Mouse (Mus musculus) activated CD4-positive, CD25-positive, alpha-beta regulatory T cell, adult 4 months (primary cell): ENCODE data around the gene Fbxl12. TPM values are rescaled to one million over a fixed set of nuclear protein-coding genes. Genes with fewer than 3 reads are reported as not detected.
"Not testable (repeated sequence)": the region's sequence is repeated elsewhere in the genome, so short reads cannot be mapped to it uniquely, and the experiment has no call there.

ENCODE experiments used
- ATAC-seq: one replicate; pipeline ENCODE4 v1.8.0; 2017
- polyA plus RNA-seq, 2 experiments: library from polyadenylated mRNA; unstranded; fragments of 100-300 nt; shearing (Covaris generic); gene quantifications; one replicate each; pipeline ENCODE4 v1.2.1; 2017

The Fbxl12 gene
- 10 to 100 TPM; 26.1 to 30.9 TPM for polyA plus RNA-seq

GRCm38 (mm10) chr9:20644360-20645081 lies at the start of gene Fbxl12:
Fbxl12 (minus strand) TSS chr9:20644767.
- ATAC-seq = peak; percentile 62

DNA sequence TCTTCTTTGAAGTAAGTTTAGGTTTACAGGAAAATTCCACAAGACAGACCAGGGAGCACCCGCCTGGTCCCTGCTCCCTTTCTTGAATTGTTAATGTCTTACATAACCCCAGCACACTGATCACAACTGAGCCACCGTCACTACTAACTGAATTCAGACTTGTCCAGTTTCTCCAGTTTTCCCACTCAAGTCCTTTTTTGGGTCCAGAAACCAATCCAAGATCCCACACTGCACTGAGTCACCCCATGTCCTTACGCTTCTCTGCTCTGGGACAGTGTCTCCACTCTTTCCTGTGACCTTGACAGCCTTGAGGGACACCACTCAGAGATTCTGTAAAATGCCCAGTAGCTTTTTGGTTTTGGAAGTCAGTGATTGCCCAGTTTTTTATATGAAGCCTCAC lies 48.3 kb upstream of the Fbxl12 start:
- ATAC-seq = no peak

DNA sequence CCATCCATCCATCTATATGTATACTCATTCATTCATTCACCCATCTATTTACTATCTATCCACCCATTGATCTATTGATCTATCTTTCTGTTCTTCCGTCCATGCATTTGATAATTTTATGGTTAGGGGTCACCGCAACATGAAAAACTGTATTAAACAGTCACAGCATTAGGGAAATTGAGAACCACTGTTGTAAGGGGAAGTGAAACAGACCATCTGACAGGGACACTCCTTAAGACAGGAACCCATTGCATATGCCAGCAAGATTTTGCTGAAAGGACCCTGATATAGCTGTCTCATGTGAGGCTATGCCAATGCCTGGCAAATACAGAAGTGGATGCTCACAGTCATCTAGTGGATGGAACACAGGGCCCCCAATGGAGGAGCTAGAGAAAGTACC lies 45.9 kb upstream of the Fbxl12 start:
- not testable (repeated sequence) for ATAC-seq

- no peak for ATAC-seq
Measured at GRCm38 (mm10) chr9:20689913-20690312, 45.3 kb upstream of the Fbxl12 start.

DNA sequence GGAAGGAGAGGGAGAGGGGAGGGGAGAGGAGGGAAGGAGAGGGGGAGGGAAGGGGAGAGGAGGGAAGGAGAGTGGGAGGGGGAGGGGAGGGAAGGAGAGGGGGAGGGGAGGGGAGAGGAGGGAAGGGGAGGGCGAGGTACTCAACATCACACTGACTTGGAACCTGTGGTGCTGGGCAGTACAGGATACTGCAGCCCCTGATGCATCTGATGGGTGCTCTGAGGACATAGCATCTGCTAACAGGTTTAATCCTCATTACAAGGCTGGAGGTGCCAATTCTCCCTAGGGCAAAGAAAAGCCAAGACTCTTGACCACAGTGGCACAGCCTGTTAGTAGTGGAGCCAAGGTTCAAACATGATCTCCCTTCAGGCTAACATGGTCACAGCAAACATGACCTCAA lies 44.8 kb upstream of the Fbxl12 start:
- ATAC-seq = no peak

DNA sequence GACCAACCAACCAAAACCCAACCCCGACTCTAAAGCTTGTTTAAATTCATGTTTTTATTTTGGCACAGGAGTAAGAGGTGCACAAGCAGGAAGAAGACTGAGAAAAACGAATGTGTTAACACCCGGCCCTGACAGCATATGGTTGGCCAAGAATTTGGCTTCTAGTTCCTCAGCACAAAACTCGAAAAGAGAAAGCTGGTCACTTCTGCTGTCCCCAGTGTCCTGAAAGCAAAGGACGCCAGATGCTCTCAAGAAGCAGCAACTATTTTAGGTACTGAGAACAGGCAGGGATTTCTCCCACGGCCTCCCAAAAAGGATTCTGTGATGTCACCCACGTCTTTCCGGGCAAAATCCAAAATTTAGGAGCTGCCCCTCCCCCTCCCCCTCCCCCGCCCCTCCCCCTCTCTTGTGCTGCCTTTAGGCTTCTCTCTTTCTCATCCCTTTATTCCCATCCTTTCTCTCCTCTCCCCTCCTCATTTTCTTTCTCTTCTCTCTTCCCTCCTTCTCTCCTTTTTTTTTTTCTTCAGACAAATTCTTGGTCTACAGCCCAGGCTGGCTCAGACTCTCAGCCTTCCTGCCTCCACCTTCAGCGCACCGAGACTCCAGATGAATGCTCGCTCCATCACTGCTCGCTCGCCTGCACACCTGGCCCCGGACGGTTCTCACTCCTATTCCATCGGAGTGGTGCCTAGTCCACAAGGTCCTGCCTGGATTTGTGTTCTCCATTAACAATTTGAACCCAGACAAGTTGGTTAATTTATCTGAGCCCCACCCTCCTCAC lies 40.7 kb upstream of the Fbxl12 start:
- no peak for ATAC-seq

GRCm38 (mm10) chr9:20682389-20682722 lies 37.8 kb upstream of the Fbxl12 start:
- no peak for ATAC-seq

DNA sequence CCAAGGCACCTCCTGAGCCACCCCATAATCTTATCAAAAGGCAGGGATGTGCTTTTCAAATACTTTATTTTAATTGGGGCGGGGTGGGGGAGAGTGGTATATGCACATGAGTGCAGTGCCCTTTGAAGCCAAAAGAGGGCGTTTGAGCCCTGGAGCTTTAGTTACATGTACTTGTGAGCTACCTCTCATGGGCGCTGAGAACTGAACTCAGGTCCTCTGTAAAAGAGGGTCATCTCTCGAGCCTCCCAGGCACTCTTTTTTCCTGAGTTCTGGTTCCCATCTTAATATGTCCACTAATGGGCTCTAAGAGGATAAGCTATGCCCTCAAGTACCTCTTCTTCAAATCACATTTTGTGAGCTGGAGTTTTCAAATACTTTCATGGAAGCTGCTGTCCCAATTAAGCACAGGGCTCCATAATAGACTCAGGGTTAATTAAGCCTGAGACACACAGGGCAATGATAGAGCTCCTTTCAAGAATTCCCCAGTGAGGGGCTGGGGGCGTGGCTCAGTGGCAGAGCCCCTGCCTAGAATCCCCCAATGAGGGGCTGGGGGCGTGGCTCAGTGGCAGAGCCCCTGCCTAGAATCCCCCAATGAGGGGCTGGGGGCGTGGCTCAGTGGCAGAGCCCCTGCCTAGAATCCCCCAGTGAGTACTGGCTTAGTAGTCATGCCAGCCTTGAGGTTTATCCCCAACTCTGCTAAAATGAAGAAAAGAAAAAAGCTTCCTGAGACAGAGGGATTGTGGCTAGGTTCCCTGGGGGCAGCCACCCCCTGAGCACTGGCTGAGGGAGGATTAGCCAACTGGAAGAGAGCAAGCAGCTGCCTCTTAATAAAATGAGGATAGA lies 37.2 kb upstream of the Fbxl12 start:
- ATAC-seq = no peak

- ATAC-seq = no peak
Measured at GRCm38 (mm10) chr9:20680378-20680958, 35.9 kb upstream of the Fbxl12 start.

- no peak for ATAC-seq
Measured at GRCm38 (mm10) chr9:20677892-20678291, 33.3 kb upstream of the Fbxl12 start.

DNA sequence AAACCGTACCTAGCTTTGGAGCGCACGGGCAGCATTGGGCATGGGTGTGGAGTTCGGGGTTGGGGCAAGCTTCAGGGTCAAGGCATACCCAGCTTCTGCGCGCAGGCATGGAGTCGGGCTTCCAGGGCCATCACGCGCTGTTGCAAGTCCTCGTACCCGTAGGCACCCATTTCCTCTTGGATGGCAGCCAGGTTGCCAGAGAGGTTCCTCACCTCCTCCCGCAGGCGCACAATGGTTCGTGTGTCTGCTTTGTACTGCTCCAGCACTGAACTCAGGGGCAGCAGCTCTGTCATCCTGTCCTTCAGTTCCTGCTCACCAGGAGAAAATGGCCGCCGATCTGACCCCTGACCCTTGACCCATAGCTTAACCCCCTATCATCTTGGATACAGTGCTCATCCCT lies 27.5 kb upstream of the Fbxl12 start:
- ATAC-seq = no peak

DNA sequence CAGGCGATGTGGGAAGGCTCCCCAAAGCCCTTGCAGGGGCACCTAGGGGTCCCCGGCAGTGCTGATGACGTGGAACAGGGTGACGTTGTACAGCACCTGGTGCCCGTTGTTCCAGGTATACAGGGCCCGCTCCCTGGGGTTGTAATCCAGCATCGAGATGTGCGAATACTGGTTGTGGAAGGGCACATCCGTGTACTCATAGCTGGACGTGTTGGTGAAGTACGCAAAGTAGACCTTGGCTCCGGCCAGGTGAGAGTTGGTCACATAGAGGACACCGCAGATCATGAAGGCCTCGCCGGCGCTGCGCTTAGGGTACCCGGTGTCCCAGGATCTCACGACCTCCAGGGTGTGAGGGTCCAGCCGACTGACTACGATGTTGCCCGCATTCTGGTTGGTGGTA lies 23.5 kb upstream of the Fbxl12 start:
- ATAC-seq = no peak

- ATAC-seq = no peak
Measured at GRCm38 (mm10) chr9:20666510-20667034, 22.0 kb upstream of the Fbxl12 start.

- ATAC-seq = no peak
Measured at GRCm38 (mm10) chr9:20665925-20666324, 21.4 kb upstream of the Fbxl12 start.

DNA sequence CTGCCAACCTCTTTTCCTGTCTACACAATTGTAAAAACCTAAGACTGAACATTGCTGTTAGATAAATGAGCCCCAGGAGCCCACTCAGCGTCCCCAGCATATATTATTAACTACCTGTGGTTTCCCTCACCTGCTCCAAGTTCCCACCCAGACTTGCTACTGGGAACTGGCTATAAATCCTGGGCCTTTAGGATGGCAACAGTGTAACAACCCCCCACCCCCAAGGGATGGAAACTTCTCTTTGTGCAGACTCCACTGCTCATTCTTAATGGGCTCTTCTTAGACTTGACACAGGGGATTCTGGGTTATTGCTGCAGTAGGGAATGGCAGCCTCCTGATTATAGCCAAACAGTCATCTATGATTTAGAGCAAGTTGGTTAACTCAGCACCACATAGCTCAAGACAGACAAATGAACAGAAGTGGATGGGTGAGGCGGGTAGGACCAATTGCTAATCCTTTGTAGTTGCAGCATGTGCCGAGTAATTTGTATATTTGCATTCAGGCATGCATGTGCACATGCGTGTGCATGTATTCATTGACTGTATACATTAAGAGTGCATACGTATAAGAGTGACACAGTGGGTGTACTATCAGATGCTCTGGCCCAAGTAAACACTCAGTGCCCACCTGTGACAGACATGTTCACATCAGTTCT lies 20.5 kb upstream of the Fbxl12 start:
- no peak for ATAC-seq

DNA sequence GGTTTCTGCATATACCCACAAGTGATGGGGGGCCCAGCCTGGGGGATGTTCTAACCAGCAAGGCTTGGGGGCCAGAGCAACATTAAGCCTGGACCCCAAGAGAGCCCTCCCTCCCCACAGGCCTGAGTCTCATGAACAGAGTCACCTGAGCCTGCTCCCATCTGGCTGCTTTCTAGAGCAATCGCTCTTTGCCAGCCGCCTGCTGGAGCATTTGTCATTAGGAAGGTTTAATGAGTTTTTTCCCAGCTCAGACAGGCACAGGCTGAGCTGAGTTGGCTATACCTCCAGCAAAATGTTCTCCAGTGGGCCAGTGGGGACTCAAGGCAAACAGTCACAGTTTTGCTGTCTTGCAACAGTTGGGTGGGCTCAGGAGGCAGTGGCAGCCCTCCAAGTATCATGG lies 19.8 kb upstream of the Fbxl12 start:
- ATAC-seq = no peak

- no peak for ATAC-seq
Measured at GRCm38 (mm10) chr9:20663956-20664355, 19.4 kb upstream of the Fbxl12 start.

DNA sequence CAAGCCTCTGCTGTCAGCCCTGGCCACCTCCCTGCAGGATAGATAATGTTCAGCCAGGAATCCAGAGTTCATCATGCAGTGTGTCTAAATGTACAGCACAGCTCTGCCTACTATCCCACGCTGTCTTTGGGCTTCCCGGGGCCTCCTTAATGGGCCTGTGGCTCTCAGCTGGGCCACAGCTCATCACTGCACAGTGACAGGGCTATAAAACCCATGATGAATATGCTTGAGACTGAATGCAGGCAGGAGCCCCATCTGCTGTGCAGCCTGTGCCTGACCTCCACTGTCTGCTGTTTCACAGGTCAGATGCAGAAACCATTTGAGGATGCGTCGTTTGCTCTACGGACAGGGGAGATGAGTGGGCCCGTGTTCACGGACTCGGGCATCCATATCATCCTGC lies 18.3 kb upstream of the Fbxl12 start:
- ATAC-seq = no peak

GRCm38 (mm10) chr9:20662325-20662724 lies 17.8 kb upstream of the Fbxl12 start:
- no peak for ATAC-seq

GRCm38 (mm10) chr9:20657546-20657945 lies 13.0 kb upstream of the Fbxl12 start:
- no peak for ATAC-seq

DNA sequence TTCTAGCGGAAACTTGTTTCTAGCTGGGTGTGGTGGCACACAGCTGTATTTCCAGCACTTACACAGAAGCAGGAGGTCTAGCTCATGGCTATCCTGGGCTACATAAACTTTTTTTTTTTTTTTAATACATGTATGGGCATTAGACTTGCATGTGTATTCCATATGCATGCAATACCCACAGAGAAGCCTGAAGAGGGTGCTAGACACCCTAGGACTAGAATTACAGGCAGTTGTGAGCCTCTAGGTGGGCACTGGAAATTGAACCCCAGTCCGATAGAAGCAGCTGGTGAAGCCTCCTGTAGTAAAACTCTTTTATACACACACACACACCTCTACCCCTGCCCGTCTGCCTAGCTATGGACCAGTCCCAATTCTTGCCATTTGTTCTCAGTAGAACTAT lies 9.3 kb upstream of the Fbxl12 start:
- no peak for ATAC-seq

DNA sequence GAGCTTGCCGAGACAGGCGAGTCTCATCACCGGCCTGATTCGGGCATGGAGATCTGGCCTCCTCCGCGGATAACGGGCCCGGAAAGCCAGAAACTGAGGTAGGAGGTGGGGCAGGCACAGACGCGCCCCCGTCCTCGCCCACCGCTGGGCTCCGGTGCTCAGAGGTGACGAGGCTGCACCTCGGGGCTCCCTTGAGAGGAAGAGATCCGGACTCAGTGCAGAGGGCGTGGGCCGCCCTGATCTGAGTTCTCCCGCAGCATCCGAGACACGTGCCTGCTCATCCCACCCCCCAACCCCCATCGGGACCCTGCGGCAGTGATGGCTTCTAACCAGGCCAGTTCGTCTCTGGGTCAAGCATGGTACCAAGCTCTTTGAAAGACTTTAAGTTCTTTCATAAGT lies 7.7 kb upstream of the Fbxl12 start:
- ATAC-seq = no peak
